Mouse (Mus musculus) testis, adult 2 months (tissue): ENCODE measurements at regions not wholly inside any gene's neighbourhood (a gene's known extent, or its start where the extent isn't known, plus 50 kb on each side); places are given as distances from the start of the nearest gene placed in this dataset.

Source experiments
- H3K27ac ChIP-seq: fragments of 200-500 bp; 2 replicates; pipeline ENCODE4 v1.5.1; 2012; ENCODE audit warnings: low read depth, low read length; ENCODE audit not compliant: control insufficient read depth, insufficient read depth
- H3K27me3 ChIP-seq: fragments of 200-500 bp; 2 replicates; pipeline ENCODE4 v1.6.1; 2012; ENCODE audit warnings: mild to moderate bottlenecking, low read length, moderate library complexity; ENCODE audit not compliant: control insufficient read depth, insufficient read depth
- H3K36me3 ChIP-seq: fragments of 200-500 bp; 2 replicates; pipeline ENCODE4 v1.6.1; 2012; ENCODE audit warnings: mild to moderate bottlenecking, low read length; ENCODE audit not compliant: control insufficient read depth, insufficient read depth
- H3K4me1 ChIP-seq: fragments of 200-500 bp; 2 replicates; pipeline ENCODE4 v1.6.1; 2012; ENCODE audit warnings: low read length; ENCODE audit not compliant: control insufficient read depth, insufficient read depth
- H3K4me3 ChIP-seq: fragments of 200-500 bp; 2 replicates; pipeline ENCODE4 v1.5.1; 2012; ENCODE audit warnings: low read depth, mild to moderate bottlenecking, low read length, moderate library complexity, mixed read lengths; ENCODE audit not compliant: control insufficient read depth
- CTCF ChIP-seq: fragments of 200-500 bp; IDR thresholded peaks from 2 replicates; pipeline ENCODE4 v1.5.1; 2012; ENCODE audit warnings: low read depth, mild to moderate bottlenecking, inconsistent platforms, low read length, moderate library complexity; ENCODE audit not compliant: control insufficient read depth, insufficient read depth, insufficient replicate concordance
- POLR2A ChIP-seq: fragments of 200-500 bp; IDR thresholded peaks from 2 replicates; pipeline ENCODE4 v1.6.1; 2012; ENCODE audit warnings: low read depth, mild to moderate bottlenecking, inconsistent platforms, low read length, moderate library complexity; ENCODE audit not compliant: control insufficient read depth

- H3K27me3 ChIP-seq, result no peaks in the 10 kb centered on the region
- no peak overlapping the region for H3K27ac ChIP-seq
- TF ChIP-seq CTCF (no peak), POLR2A (no peak)
- H3K4me3 ChIP-seq, result no peak overlapping the region
- H3K36me3 ChIP-seq, result no peaks in the 10 kb centered on the region
- no peaks in the 10 kb centered on the region for H3K4me1 ChIP-seq
These were observed 321.1 kb upstream of the Adam34 start for GRCm38 (mm10) chr8:44030972-44031371.

- no peaks in the 10 kb centered on the region for H3K27me3 ChIP-seq
- H3K4me3 ChIP-seq, result no peak overlapping the region
- H3K4me1 ChIP-seq, result no peaks in the 10 kb centered on the region
- TF ChIP-seq POLR2A, result no peak
- no peak for TF ChIP-seq CTCF
- H3K36me3 ChIP-seq, result no peaks in the 10 kb centered on the region
- no peak overlapping the region for H3K27ac ChIP-seq
These were observed 317.9 kb upstream of the Adam34 start for GRCm38 (mm10) chr8:44027738-44028137.

- Histone ChIP-seq H3K27me3 (no peaks in the 10 kb centered on the region), H3K36me3 (no peaks in the 10 kb centered on the region), H3K4me3 (no peak overlapping the region), H3K4me1 (no peaks in the 10 kb centered on the region), H3K27ac (no peak overlapping the region)
- TF ChIP-seq CTCF (peak; percentile 71; the same call in 1 of the 2 replicates), POLR2A (no peak)
These were observed 316.1 kb upstream of the Adam34 start for GRCm38 (mm10) chr8:44025926-44026325.

GRCm38 (mm10) chr8:44024028-44024427, 314.2 kb upstream of the Adam34 start:
- H3K27me3 ChIP-seq, result no peaks in the 10 kb centered on the region
- H3K4me1 ChIP-seq, result no peaks in the 10 kb centered on the region
- no peaks in the 10 kb centered on the region for H3K36me3 ChIP-seq
- H3K4me3 ChIP-seq, result no peak overlapping the region
- TF ChIP-seq POLR2A (no peak), CTCF (no peak)
- H3K27ac ChIP-seq, result no peak overlapping the region
